Mouse (Mus musculus) midbrain, postnatal 0 days (tissue): ENCODE results near the gene Platr17. TPM values are rescaled to one million over a fixed set of nuclear protein-coding genes. Genes with fewer than 3 reads are reported as not detected.

Experiments
- ATAC-seq: fragments of 200-750 bp; cut with Nextera tagmentation; 2 replicates; pipeline ENCODE4 v1.8.0; 2017; ENCODE audit warnings: moderate number of reproducible peaks, mild to moderate bottlenecking, moderate TSS enrichment, moderate library complexity; ENCODE audit not compliant: low FRiP score
- DNase-seq: peaks from one replicate; pipeline ENCODE4 v3.0.0-alpha.2; 2015; ENCODE audit warnings: low spot score
- H3K27ac ChIP-seq: fragments of 300-500 bp; sonication (generic); 2 replicates; pipeline ENCODE4 v1.5.1; 2014; ENCODE audit warnings: low read depth, mild to moderate bottlenecking, low read length, mixed read lengths
- H3K27me3 ChIP-seq: fragments of 300-500 bp; sonication (generic); 2 replicates; pipeline ENCODE4 v1.6.1; 2014; ENCODE audit warnings: low read length, control low read depth, mixed read lengths; ENCODE audit not compliant: insufficient read depth
- H3K36me3 ChIP-seq: fragments of 300-500 bp; sonication (generic); 2 replicates; pipeline ENCODE4 v1.6.1; 2014; ENCODE audit warnings: low read length, control low read depth, mixed read lengths; ENCODE audit not compliant: insufficient read depth
- H3K4me1 ChIP-seq: fragments of 300-500 bp; sonication (generic); 2 replicates; pipeline ENCODE4 v1.6.1; 2014; ENCODE audit warnings: mild to moderate bottlenecking, control low read depth, antibody characterized with exemption, low read length, mixed read lengths; ENCODE audit not compliant: insufficient read depth
- H3K4me2 ChIP-seq: fragments of 300-500 bp; sonication (generic); 2 replicates; pipeline ENCODE4 v1.6.1; 2014; ENCODE audit warnings: low read depth, mild to moderate bottlenecking, low read length, mixed read lengths; ENCODE audit not compliant: poor library complexity, severe bottlenecking
- H3K4me3 ChIP-seq: fragments of 300-500 bp; sonication (generic); 2 replicates; pipeline ENCODE4 v1.5.1; 2014; ENCODE audit warnings: low read depth, mild to moderate bottlenecking, low read length, moderate library complexity
- H3K9ac ChIP-seq: fragments of 300-500 bp; sonication (generic); replicated peaks from 2 replicates; pipeline ENCODE4 v1.6.1; 2014; ENCODE audit warnings: mild to moderate bottlenecking, low read length, moderate library complexity, mixed read lengths; ENCODE audit not compliant: poor library complexity, severe bottlenecking
- H3K9me3 ChIP-seq: fragments of 300-500 bp; sonication (generic); 2 replicates; pipeline ENCODE4 v1.6.1; 2016; ENCODE audit warnings: low read length, control low read depth
- CTCF ChIP-seq: IDR thresholded peaks from 2 replicates; pipeline ENCODE4 v1.5.1; 2016; ENCODE audit warnings: antibody characterized with exemption, mild to moderate bottlenecking
- WGBS: fragments of 180-500 bp; shearing (Covaris S2); extraction: QIAGEN DNeasy Blood & Tissue Kit; methylation state at CpG from one replicate; pipeline ENCODE4 v1.1.7; 2014; 5-methylcytosine and 5-hydroxymethylcytosine counted together
- polyA plus RNA-seq: library from polyadenylated mRNA; unstranded; fragments of >200 nt; fragmentation: Nextera tagmentation; extraction: Ambion mirVana; gene quantifications from 2 replicates; pipeline ENCODE4 v1.2.1, GENCODE M21; 2015
- total RNA-seq: library from RNA; depleted of rRNA; stranded (reverse); fragments of >200 nt; gene quantifications from 2 replicates; pipeline ENCODE4 v1.2.3, GENCODE M21; 2014

The Platr17 gene
- total and polyA plus RNA-seq, 2 experiments from 2014 or later, result 0.22 to 1.5 TPM

DNA sequence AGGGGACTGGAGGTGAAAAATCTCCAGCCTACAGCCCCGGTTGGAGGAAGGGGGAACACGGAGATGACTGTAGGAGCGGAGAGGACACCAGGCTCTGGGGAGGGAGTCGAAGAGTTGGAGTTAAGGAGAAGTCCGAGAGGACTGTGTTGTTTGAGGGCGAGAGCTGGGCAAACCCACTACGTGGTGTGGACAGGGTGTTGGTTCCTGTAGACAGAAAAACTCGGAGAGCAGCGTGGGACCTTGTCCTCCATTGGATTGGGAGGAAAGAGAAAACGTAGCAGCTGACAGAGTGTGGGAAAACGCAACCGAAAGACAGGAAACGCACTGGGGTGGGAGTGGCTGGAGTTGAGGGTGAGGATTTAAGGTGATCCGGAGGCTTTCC, 4.9 kb downstream of the Platr17 start:
- peaks cover 5% of the 10 kb centered on the region; the same call in 1 of the 2 replicates for H3K4me1 ChIP-seq
- TF ChIP-seq CTCF, result no peak
- peak; percentile 1 for ATAC-seq

DNA sequence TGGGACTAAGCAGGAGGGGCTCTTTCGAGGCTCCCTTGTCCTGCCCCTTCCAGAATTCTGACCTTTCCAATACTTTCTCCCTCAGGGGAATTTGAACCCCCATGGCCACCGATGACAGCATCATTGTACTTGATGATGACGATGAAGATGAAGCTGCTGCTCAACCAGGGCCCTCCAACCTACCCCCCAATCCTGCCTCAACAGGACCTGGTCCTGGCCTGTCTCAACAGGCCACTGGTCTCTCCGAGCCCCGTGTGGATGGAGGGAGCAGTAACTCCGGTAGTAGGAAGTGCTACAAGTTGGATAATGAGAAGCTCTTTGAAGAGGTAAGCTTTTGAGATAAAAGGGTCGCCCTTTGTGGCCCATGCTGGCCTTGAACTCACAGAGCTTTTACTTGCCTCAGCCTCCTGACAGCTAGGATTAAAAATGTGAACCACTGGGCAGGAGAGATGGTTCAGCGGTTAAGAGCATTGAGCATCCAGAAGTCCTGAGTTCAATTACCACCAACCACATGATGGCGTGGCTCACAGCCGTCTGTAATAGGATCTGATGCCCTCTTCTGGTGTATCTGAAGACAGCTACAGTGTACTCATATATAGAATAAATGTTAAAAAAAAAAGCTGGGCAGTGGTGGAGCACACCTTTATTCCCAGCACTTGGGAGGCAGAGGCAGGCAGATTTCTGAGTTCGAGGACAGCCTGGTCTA, 5.6 kb downstream of the Platr17 start:
- no peak for ATAC-seq
- Histone ChIP-seq H3K27me3 (no peaks in the 10 kb centered on the region), H3K36me3 (peaks cover 27% of the 10 kb centered on the region), H3K9me3 (no peaks in the 10 kb centered on the region), H3K27ac (no peak overlapping the region; the same call in 1 of the 2 replicates), H3K4me1 (peaks cover 5% of the 10 kb centered on the region; the same call in 1 of the 2 replicates), H3K4me2 (peak overlapping the region; percentile 92), H3K9ac (peak overlapping the region; percentile 58; the same call in 1 of the 2 replicates), H3K4me3 (peak overlapping the region; percentile 52)
- peak; percentile 46 for TF ChIP-seq CTCF
- no peak for DNase-seq
- WGBS, result 56% methylated on average over 11 of the region's 11 CpGs

More for the DNA sequence above, 4.9 kb downstream of the Platr17 start:
- Histone ChIP-seq H3K4me2 (peak overlapping the region; percentile 92), H3K4me3 (peak overlapping the region; percentile 52), H3K27ac (peak overlapping the region; percentile 62), H3K9ac (peak overlapping the region; percentile 58), H3K27me3 (no peaks in the 10 kb centered on the region), H3K9me3 (no peaks in the 10 kb centered on the region), H3K36me3 (peaks cover 27% of the 10 kb centered on the region)
- DNase-seq, result peak; percentile 21
- under 1% methylated on average over 14 of the region's 14 CpGs for WGBS

DNA sequence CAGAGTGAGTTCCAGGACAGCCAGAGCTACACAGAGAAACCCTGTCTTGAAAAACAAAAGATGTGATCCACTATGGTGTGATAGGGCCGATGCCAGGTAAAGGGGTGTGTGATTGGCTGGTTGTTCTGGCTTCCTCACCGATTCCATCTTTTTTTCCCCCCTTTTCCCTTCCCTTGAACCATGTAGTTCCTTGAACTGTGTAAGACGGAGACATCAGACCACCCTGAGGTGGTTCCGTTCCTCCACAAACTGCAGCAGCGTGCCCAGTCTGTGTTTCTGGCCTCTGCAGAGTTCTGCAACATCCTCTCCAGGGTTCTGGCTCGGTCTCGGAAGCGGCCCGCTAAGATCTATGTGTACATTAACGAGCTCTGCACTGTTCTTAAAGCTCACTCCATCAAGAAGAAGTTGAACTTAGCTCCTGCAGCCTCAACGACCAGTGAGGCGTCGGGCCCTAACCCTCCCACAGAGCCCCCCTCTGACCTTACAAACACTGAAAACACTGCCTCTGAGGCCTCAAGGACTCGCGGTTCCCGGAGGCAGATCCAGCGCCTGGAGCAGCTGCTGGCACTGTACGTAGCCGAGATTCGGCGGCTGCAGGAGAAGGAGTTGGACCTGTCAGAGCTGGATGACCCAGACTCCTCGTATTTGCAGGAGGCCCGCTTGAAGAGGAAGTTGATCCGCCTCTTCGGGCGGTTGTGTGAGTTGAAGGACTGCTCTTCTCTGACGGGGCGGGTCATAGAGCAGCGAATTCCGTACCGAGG, 6.3 kb downstream of the Platr17 start:
- ATAC-seq, result no peak
- H3K4me3 ChIP-seq, result no peak overlapping the region
- 92% methylated on average over 31 of the region's 31 CpGs for WGBS
- H3K9ac ChIP-seq, result no peak overlapping the region
- no peak overlapping the region for H3K27ac ChIP-seq
- H3K4me1 ChIP-seq, result peaks cover 5% of the 10 kb centered on the region; the same call in 1 of the 2 replicates
- no peak overlapping the region for H3K4me2 ChIP-seq
- H3K9me3 ChIP-seq, result no peaks in the 10 kb centered on the region
- DNase-seq, result no peak
- H3K27me3 ChIP-seq, result no peaks in the 10 kb centered on the region
- no peak for TF ChIP-seq CTCF
- H3K36me3 ChIP-seq, result peaks cover 27% of the 10 kb centered on the region

DNA sequence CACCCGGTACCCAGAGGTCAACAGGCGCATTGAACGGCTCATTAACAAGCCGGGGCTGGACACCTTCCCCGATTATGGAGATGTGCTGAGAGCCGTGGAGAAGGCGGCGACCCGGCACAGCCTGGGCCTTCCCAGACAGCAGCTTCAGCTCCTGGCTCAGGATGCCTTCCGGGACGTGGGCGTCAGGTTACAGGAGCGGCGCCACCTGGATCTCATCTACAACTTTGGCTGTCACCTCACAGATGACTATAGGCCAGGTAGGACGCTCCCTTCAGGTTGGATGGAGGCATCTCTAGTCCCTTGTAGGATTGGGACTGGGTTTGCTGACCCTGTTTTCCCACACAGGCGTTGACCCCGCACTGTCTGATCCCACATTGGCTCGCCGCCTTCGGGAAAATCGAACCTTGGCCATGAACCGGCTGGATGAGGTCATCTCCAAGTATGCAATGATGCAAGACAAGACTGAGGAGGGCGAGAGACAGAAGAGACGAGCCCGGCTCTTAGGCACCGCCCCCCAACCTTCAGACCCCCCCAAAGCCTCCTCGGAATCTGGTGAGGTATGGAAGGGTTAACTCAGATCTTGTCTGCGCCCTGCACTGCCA, 7.0 kb downstream of the Platr17 start:
- H3K9ac ChIP-seq, result no peak overlapping the region
- 90% methylated on average over 28 of the region's 28 CpGs for WGBS
- no peak for ATAC-seq
- H3K4me3 ChIP-seq, result no peak overlapping the region
- H3K4me2 ChIP-seq, result no peak overlapping the region
- no peaks in the 10 kb centered on the region for H3K9me3 ChIP-seq
- no peak for DNase-seq
- peaks cover 27% of the 10 kb centered on the region for H3K36me3 ChIP-seq
- no peak for TF ChIP-seq CTCF
- H3K27ac ChIP-seq, result no peak overlapping the region
- H3K4me1 ChIP-seq, result peaks cover 5% of the 10 kb centered on the region; the same call in 1 of the 2 replicates
- H3K27me3 ChIP-seq, result no peaks in the 10 kb centered on the region

DNA sequence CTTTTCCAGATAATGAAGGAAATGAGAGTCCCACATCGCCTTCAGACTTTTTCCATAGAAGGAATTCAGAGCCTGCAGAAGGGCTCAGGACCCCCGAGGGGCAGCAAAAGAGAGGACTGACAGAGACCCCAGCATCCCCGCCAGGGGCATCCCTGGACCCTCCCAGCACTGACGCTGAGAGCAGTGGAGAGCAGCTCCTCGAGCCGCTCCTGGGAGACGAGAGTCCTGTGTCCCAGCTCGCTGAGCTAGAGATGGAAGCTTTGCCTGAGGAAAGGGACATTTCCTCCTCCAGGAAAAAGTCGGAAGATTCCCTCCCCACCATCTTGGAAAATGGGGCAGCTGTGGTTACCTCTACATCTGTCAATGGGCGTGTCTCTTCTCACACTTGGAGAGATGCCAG, 8.3 kb downstream of the Platr17 start:
- Histone ChIP-seq H3K4me1 (peaks cover 5% of the 10 kb centered on the region; the same call in 1 of the 2 replicates), H3K9me3 (no peaks in the 10 kb centered on the region), H3K4me3 (no peak overlapping the region), H3K27ac (no peak overlapping the region), H3K4me2 (no peak overlapping the region), H3K27me3 (no peaks in the 10 kb centered on the region), H3K9ac (no peak overlapping the region), H3K36me3 (peaks cover 27% of the 10 kb centered on the region)
- 92% methylated on average over 10 of the region's 10 CpGs for WGBS
- ATAC-seq (no peak), DNase-seq (no peak)
- no peak for TF ChIP-seq CTCF
